In genomic region chrX:142554161-142554560, GRCm38 (mm10) we compare ENCODE assay signal across 8 mouse cellular contexts.
DNase-seq lines count a peak whose midpoint lies in the region; ATAC-seq and TF ChIP-seq lines count a peak whose summit lies in the region.
"Had no signal": no experiment of that assay in that cellular context is flagged by ENCODE, and none has a peak within 500 bp of the region (broad histone marks: within the 10 kb centered on the region; RNA-seq: fewer than 3 reads in every experiment).

No protein-coding gene starts in this region.

- H3K4me1 ChIP-seq in E14TG2a.4 (replicated peaks; ENCODE audit: low read depth, low read length), result no peaks in the 10 kb centered on the region
- H3K4me1 ChIP-seq: neural tube, embryonic 12.5 days had no signal

- H3K4me3 ChIP-seq in E14TG2a.4 (replicated peaks; ENCODE audit: low read length), result no peak overlapping the region
- H3K4me3 ChIP-seq: neural tube, embryonic 12.5 days had no signal

- intact Hi-C loops in left cerebral cortex, postnatal 36 days (cut with DNase I), result loop anchor here (5.0 to 10.0 kb wide), 2 partner anchors 253 to 501 kb away; no protein-coding TSS in a partner anchor

- ATAC-seq in granulocyte monocyte progenitor cell, adult 5-6 weeks (replicated peaks; ENCODE audit: poor library complexity, severe bottlenecking), result peak; percentile 53

- DNase-seq in left cerebral cortex, adult 18-20 months (ENCODE audit: low spot score in 2 of 2), result peak; percentile 28 to 55
- DNase-seq in left cerebral cortex, postnatal 36 days (ENCODE audit: low spot score in 2 of 2), result no peak
- peak; percentile 63 for DNase-seq in brain, adult 2 months (ENCODE audit: low read depth, low spot score)
- DNase-seq in lung, postnatal 14 days, result peak; percentile 35
- no peak for DNase-seq in ovary, postnatal 14 days (ENCODE audit: low spot score)

- peak; percentile 22; the same call in 1 of the 2 replicates for TF ChIP-seq CTCF in E14TG2a.4 (conservative IDR thresholded peaks at IDR 0.05; ENCODE audit: low read length)

- H3K36me3 ChIP-seq in E14TG2a.4 (ENCODE audit: insufficient read depth, low read length), result no peaks in the 10 kb centered on the region
- H3K36me3 ChIP-seq: neural tube, embryonic 12.5 days had no signal

- H3K27me3 ChIP-seq in E14TG2a.4 (ENCODE audit: insufficient read depth, low read length), result no peaks in the 10 kb centered on the region
- H3K27me3 ChIP-seq: neural tube, embryonic 12.5 days had no signal

- no peaks in the 10 kb centered on the region for H3K9me3 ChIP-seq in E14TG2a.4 (ENCODE audit: low read length)
- H3K9me3 ChIP-seq: neural tube, embryonic 12.5 days had no signal

Comparison
In these comparisons a context has a peak if more than half of its experiments do, and no peak if none do; other contexts are left out.
1. DNase-seq: peak in left cerebral cortex, adult 18-20 months (2 of 2), brain, adult 2 months (single experiment) and lung, postnatal 14 days (single experiment); none in left cerebral cortex, postnatal 36 days (0 of 2) and ovary, postnatal 14 days (single experiment).